Mouse (Mus musculus): ENCODE data around the gene Ddn. TPM values are rescaled to one million over a fixed set of nuclear protein-coding genes. Genes with fewer than 3 reads are reported as not detected.

Ddn gene
- polyA plus RNA-seq, 1 experiment = 0.11 TPM

DNA sequence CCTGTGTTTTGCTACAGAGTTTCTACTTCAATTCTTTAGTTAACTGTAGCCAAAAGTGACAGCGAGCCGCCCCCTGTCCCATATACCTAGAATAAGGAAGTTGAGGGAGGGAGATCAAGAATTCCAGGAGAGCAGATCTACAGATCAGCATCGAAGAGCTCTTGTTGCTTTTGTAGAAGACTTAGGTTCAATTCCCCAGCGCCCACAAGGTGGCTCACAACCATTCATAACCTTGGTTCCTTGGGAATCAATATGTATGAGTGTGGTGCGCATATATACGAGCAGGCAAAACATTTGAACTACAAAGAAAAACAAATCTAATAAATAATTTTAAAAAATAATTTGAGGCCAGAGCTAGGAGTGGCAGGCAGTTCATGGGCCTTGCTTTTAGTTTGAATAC is 28.1 kb downstream of the Ddn start:
- H3ac ChIP-seq (ENCODE audit: control insufficient read depth, insufficient read length) = no peak overlapping the region
- no peak overlapping the region for H3K4me3 ChIP-seq
- H3K4me2 ChIP-seq (ENCODE audit: low read depth) = peak overlapping the region; percentile 93
- no peaks in the 10 kb centered on the region for H3K27me3 ChIP-seq (ENCODE audit: control insufficient read depth, insufficient read depth, insufficient read length)
- no peaks in the 10 kb centered on the region for H3K36me3 ChIP-seq (ENCODE audit: control insufficient read depth, insufficient read depth)
- no peak for TF ChIP-seq MYOD1 (IDR thresholded peaks at IDR 0.05; ENCODE audit: control insufficient read depth in 1 of 3, insufficient read length in 2 of 3, low read depth in 2 of 3)
- no peak for TF ChIP-seq MYOG (IDR thresholded peaks at IDR 0.05; ENCODE audit: control insufficient read depth in 1 of 3, insufficient read depth in 1 of 3, insufficient read length in 2 of 3, low read depth in 2 of 3)
- TF ChIP-seq TCF12 (IDR thresholded peaks at IDR 0.05; ENCODE audit: insufficient read depth, poor library complexity, severe bottlenecking) = no peak
- TF ChIP-seq CEBPB (IDR thresholded peaks at IDR 0.05; ENCODE audit: insufficient read depth, poor library complexity, severe bottlenecking) = no peak
- no peak for TF ChIP-seq TCF3 (IDR thresholded peaks at IDR 0.05; ENCODE audit: insufficient read length, low read depth)
- H3K79me2 ChIP-seq (ENCODE audit: control insufficient read depth, insufficient read depth) = no peaks in the 10 kb centered on the region

- Histone ChIP-seq H3K4me3 (peak overlapping the region; percentile 2), H3ac (ENCODE audit: control insufficient read depth, insufficient read length) (no peak overlapping the region), H3K27me3 (ENCODE audit: control insufficient read depth, insufficient read depth, insufficient read length) (no peaks in the 10 kb centered on the region), H3K36me3 (ENCODE audit: control insufficient read depth, insufficient read depth) (no peaks in the 10 kb centered on the region), H3K79me2 (ENCODE audit: control insufficient read depth, insufficient read depth) (no peaks in the 10 kb centered on the region), H3K4me2 (ENCODE audit: low read depth) (peak overlapping the region; percentile 93)
- TF ChIP-seq SRF (IDR thresholded peaks at IDR 0.05; ENCODE audit: control insufficient read depth, insufficient read length, low read depth) (no peak), POLR2AphosphoS2 (IDR thresholded peaks at IDR 0.05; ENCODE audit: insufficient read length, low read depth) (no peak), E2F4 (IDR thresholded peaks at IDR 0.05; ENCODE audit: insufficient read depth) (no peak), USF1 (IDR thresholded peaks at IDR 0.05; ENCODE audit: low read depth) (no peak), MAX (IDR thresholded peaks at IDR 0.05; ENCODE audit: low read depth) (no peak), MYOD1 (IDR thresholded peaks at IDR 0.05; ENCODE audit: control insufficient read depth in 1 of 3, insufficient read length in 2 of 3, low read depth in 2 of 3) (no peak), MYOG (IDR thresholded peaks at IDR 0.05; ENCODE audit: control insufficient read depth in 1 of 3, insufficient read depth in 1 of 3, insufficient read length in 2 of 3, low read depth in 2 of 3) (no peak)
These were observed 28.7 kb downstream of the Ddn start for GRCm38 (mm10) chr15:98780573-98780972.

DNA sequence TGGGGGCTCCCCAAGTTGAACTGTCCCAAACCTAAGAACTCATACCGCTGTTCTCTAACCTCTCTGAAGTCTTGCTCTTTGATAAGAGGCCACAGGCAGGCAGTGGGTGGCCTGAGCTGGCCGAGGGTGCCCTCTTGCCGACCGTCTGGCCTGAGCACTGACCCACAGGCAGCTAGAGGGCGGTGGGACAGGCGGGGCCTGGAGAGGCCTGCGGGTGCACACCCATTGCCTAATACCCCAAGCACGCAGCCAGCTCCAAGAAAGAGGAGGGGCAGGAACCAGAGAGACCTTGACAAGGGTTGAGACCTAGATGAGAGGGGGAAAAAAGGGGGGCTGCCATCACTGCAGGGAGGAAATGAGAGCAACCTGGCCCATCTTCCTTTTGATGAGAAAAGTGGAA is 29.2 kb downstream of the Ddn start:
- Histone ChIP-seq H3K79me2 (ENCODE audit: control insufficient read depth, insufficient read depth) (no peaks in the 10 kb centered on the region), H3K36me3 (ENCODE audit: control insufficient read depth, insufficient read depth) (no peaks in the 10 kb centered on the region), H3K27me3 (ENCODE audit: control insufficient read depth, insufficient read depth, insufficient read length) (no peaks in the 10 kb centered on the region), H3K4me2 (ENCODE audit: low read depth) (peak overlapping the region; percentile 93), H3K4me3 (peak overlapping the region; percentile 2), H3ac (ENCODE audit: control insufficient read depth, insufficient read length) (no peak overlapping the region)
- TF ChIP-seq SRF (IDR thresholded peaks at IDR 0.05; ENCODE audit: control insufficient read depth, insufficient read length, low read depth) = no peak
- peak; percentile 71 for TF ChIP-seq POLR2A (IDR thresholded peaks at IDR 0.05; ENCODE audit: insufficient read length, low read depth)
- TF ChIP-seq TCF3 (IDR thresholded peaks at IDR 0.05; ENCODE audit: insufficient read length, low read depth) = no peak
- TF ChIP-seq TCF12 (IDR thresholded peaks at IDR 0.05; ENCODE audit: insufficient read depth, poor library complexity, severe bottlenecking) = no peak
- TF ChIP-seq E2F4 (IDR thresholded peaks at IDR 0.05; ENCODE audit: insufficient read depth) = no peak
- TF ChIP-seq CEBPB (IDR thresholded peaks at IDR 0.05; ENCODE audit: insufficient read depth, poor library complexity, severe bottlenecking) = peak; percentile 82; the same call in 1 of the 2 replicates
- no peak for TF ChIP-seq MAX (IDR thresholded peaks at IDR 0.05; ENCODE audit: low read depth)
- TF ChIP-seq MYOD1 (IDR thresholded peaks at IDR 0.05; ENCODE audit: control insufficient read depth in 1 of 3, insufficient read length in 2 of 3, low read depth in 2 of 3) = peak in 1 of 3 experiments; percentile 66
- no peak for TF ChIP-seq USF1 (IDR thresholded peaks at IDR 0.05; ENCODE audit: low read depth)
- TF ChIP-seq REST (IDR thresholded peaks at IDR 0.05; ENCODE audit: insufficient read depth, insufficient read length) = no peak
- TF ChIP-seq MYOG (IDR thresholded peaks at IDR 0.05; ENCODE audit: control insufficient read depth in 1 of 3, insufficient read depth in 1 of 3, insufficient read length in 2 of 3, low read depth in 2 of 3) = peak in 2 of 3 experiments; percentile 37 to 81
- TF ChIP-seq POLR2AphosphoS2 (IDR thresholded peaks at IDR 0.05; ENCODE audit: insufficient read length, low read depth) = no peak

- peak overlapping the region; percentile 33 for H3K4me3 ChIP-seq
- H3ac ChIP-seq (ENCODE audit: control insufficient read depth, insufficient read length) = no peak overlapping the region
- H3K4me2 ChIP-seq (ENCODE audit: low read depth) = peak overlapping the region; percentile 93
- no peaks in the 10 kb centered on the region for H3K79me2 ChIP-seq (ENCODE audit: control insufficient read depth, insufficient read depth)
- no peaks in the 10 kb centered on the region for H3K27me3 ChIP-seq (ENCODE audit: control insufficient read depth, insufficient read depth, insufficient read length)
- no peaks in the 10 kb centered on the region for H3K36me3 ChIP-seq (ENCODE audit: control insufficient read depth, insufficient read depth)
- no peak for TF ChIP-seq TCF12 (IDR thresholded peaks at IDR 0.05; ENCODE audit: insufficient read depth, poor library complexity, severe bottlenecking)
- TF ChIP-seq POLR2A (IDR thresholded peaks at IDR 0.05; ENCODE audit: insufficient read length, low read depth) = no peak
- no peak for TF ChIP-seq MAX (IDR thresholded peaks at IDR 0.05; ENCODE audit: low read depth)
- no peak for TF ChIP-seq E2F4 (IDR thresholded peaks at IDR 0.05; ENCODE audit: insufficient read depth)
- TF ChIP-seq POLR2AphosphoS2 (IDR thresholded peaks at IDR 0.05; ENCODE audit: insufficient read length, low read depth) = no peak
- no peak for TF ChIP-seq TCF3 (IDR thresholded peaks at IDR 0.05; ENCODE audit: insufficient read length, low read depth)
- no peak for TF ChIP-seq MYOD1 (IDR thresholded peaks at IDR 0.05; ENCODE audit: control insufficient read depth in 1 of 3, insufficient read length in 2 of 3, low read depth in 2 of 3)
These were observed 30.5 kb downstream of the Ddn start for GRCm38 (mm10) chr15:98778806-98779205.

GRCm38 (mm10) chr15:98778191-98778770 is 31.0 kb downstream of the Ddn start:
- H3K4me3 ChIP-seq = peak overlapping the region; percentile 33
- peak overlapping the region; percentile 93 for H3K4me2 ChIP-seq (ENCODE audit: low read depth)
- H3K27me3 ChIP-seq (ENCODE audit: control insufficient read depth, insufficient read depth, insufficient read length) = no peaks in the 10 kb centered on the region
- no peaks in the 10 kb centered on the region for H3K79me2 ChIP-seq (ENCODE audit: control insufficient read depth, insufficient read depth)
- H3ac ChIP-seq (ENCODE audit: control insufficient read depth, insufficient read length) = no peak overlapping the region
- H3K36me3 ChIP-seq (ENCODE audit: control insufficient read depth, insufficient read depth) = no peaks in the 10 kb centered on the region
- peak; percentile 50 for TF ChIP-seq POLR2A (IDR thresholded peaks at IDR 0.05; ENCODE audit: insufficient read length, low read depth)
- no peak for TF ChIP-seq SRF (IDR thresholded peaks at IDR 0.05; ENCODE audit: control insufficient read depth, insufficient read length, low read depth)

All from myocyte (in vitro differentiated cells).